Comparison of ENCODE assay signal across 9 mouse cellular contexts in genomic region chr5:123350386-123350785, GRCm38 (mm10). TPM values are rescaled to one million over a fixed set of nuclear protein-coding genes. Genes with fewer than 3 reads are reported as not detected.
A peak's percentile ranks its signal among the peaks of the same experiment; 100 is the strongest.
DNase-seq lines count a peak whose midpoint lies in the region; ATAC-seq and TF ChIP-seq lines count a peak whose summit lies in the region.
"Had no signal": no experiment of that assay in that cellular context is flagged by ENCODE, and none has a peak within 500 bp of the region (broad histone marks: within the 10 kb centered on the region; RNA-seq: fewer than 3 reads in every experiment).

No protein-coding gene starts in this region.

- H3K36me3 ChIP-seq in forebrain, embryonic 15.5 days = peaks cover 5% of the 10 kb centered on the region
- no peaks in the 10 kb centered on the region; the same call in 1 of the 2 replicates for H3K36me3 ChIP-seq in forebrain, embryonic 16.5 days (ENCODE audit: control insufficient read depth, insufficient read depth)

- no peak for TF ChIP-seq POLR2A in lung, adult 2 months (IDR thresholded peaks at IDR 0.05; ENCODE audit: borderline replicate concordance, extremely low read depth, low read depth, low read length)

- H3K4me2 ChIP-seq in forebrain, embryonic 15.5 days (replicated peaks) = no peak overlapping the region
- no peak overlapping the region for H3K4me2 ChIP-seq in forebrain, embryonic 16.5 days (ENCODE audit: low read length)

- H3K4me3 ChIP-seq in forebrain, embryonic 15.5 days = no peak overlapping the region
- no peak overlapping the region for H3K4me3 ChIP-seq in forebrain, embryonic 16.5 days (replicated peaks; ENCODE audit: low read length)
- no peak overlapping the region for H3K4me3 ChIP-seq in lung, adult 2 months (replicated peaks; ENCODE audit: extremely low read depth, low read depth, low read length)
- H3K4me3 ChIP-seq: myocyte had no signal

- no peaks in the 10 kb centered on the region for H3K27me3 ChIP-seq in forebrain, embryonic 15.5 days
- no peaks in the 10 kb centered on the region for H3K27me3 ChIP-seq in forebrain, embryonic 16.5 days (replicated peaks; ENCODE audit: control insufficient read depth, insufficient read depth, low read length)

- ATAC-seq in forebrain, embryonic 15.5 days (replicated peaks) = no peak
- no peak for ATAC-seq in forebrain, embryonic 16.5 days

- H3K4me1 ChIP-seq in forebrain, embryonic 15.5 days = peaks cover 51% of the 10 kb centered on the region
- H3K4me1 ChIP-seq in forebrain, embryonic 16.5 days (replicated peaks; ENCODE audit: control insufficient read depth, insufficient read depth, low read length) = peaks cover 43% of the 10 kb centered on the region
- H3K4me1 ChIP-seq in lung, adult 2 months (ENCODE audit: control insufficient read depth, insufficient read depth, low read length) = no peaks in the 10 kb centered on the region

- no peaks in the 10 kb centered on the region for H3K9me3 ChIP-seq in forebrain, embryonic 15.5 days
- H3K9me3 ChIP-seq in forebrain, embryonic 16.5 days (ENCODE audit: control insufficient read depth, low read length) = no peaks in the 10 kb centered on the region

- H3K27ac ChIP-seq in forebrain, embryonic 15.5 days (replicated peaks) = 0 out of 2 replicates have a peak overlapping the region, but pooled peaks have one; percentile 5
- H3K27ac ChIP-seq in forebrain, embryonic 16.5 days (ENCODE audit: low read length) = no peak overlapping the region

- 64% methylated on average over 10 of the region's 10 CpGs for WGBS in forebrain, embryonic 15.5 days
- 66% methylated on average over 10 of the region's 10 CpGs for WGBS in forebrain, embryonic 16.5 days
- 51% methylated on average over 10 of the region's 10 CpGs for WGBS in lung, adult 2 months

- no peak overlapping the region for H3K9ac ChIP-seq in forebrain, embryonic 15.5 days (replicated peaks)
- no peak overlapping the region for H3K9ac ChIP-seq in forebrain, embryonic 16.5 days (replicated peaks; ENCODE audit: low read depth, low read length)

- no peak for DNase-seq in lung, adult 2 months
- no peak for DNase-seq in lung, adult 18-20 months
- peak; percentile 34 to 65 for DNase-seq in heart, postnatal 14 days
- peak; percentile 29 for DNase-seq in retina, embryonic 14.5 days (ENCODE audit: low spot score)
- no peak for DNase-seq in left cerebral cortex, postnatal 25 days (ENCODE audit: low spot score in 2 of 2)
- no peak for DNase-seq in right cerebral cortex, postnatal 10 days (ENCODE audit: low spot score in 2 of 2)

- intact Hi-C loops in heart, postnatal 14 days (cut with DNase I) = no loop called here
- intact Hi-C loops in left cerebral cortex, postnatal 25 days (cut with DNase I) = no loop called here

- peak; percentile 18; the same call in 1 of the 2 replicates for TF ChIP-seq CTCF in lung, adult 2 months (IDR thresholded peaks at IDR 0.05; ENCODE audit: insufficient read depth, low read length)

RNA-seq across cellular contexts. Expression of gene Bcl7a, which starts 6.8 kb away (rescaled TPM):
- 80.6 and 89.3 TPM in 2 replicates for polyA plus RNA-seq in forebrain, embryonic 15.5 days (2015; fragmentation: Nextera tagmentation; extraction: Ambion mirVana)
- 81.9 and 84.3 TPM in 2 replicates for polyA plus RNA-seq in forebrain, embryonic 16.5 days (2015; fragmentation: Nextera tagmentation; extraction: Ambion mirVana)
- polyA plus RNA-seq in lung, adult 2 months (2012; rRNA removed) = 9.4 and 11.9 TPM in 2 replicates
- 1 to 10 TPM; 9.1 to 9.5 TPM for total RNA-seq in heart, postnatal 14 days (2021)
- 10 to 100 TPM; 67.8 to 70.0 TPM for total RNA-seq in left cerebral cortex, postnatal 25 days (2021)

RNA-seq across cellular contexts. Expression of gene Mlxip, which starts 44.2 kb away (rescaled TPM):
- 16.9 and 17.0 TPM in 2 replicates for polyA plus RNA-seq in forebrain, embryonic 15.5 days (2015; fragmentation: Nextera tagmentation; extraction: Ambion mirVana)
- polyA plus RNA-seq in forebrain, embryonic 16.5 days (2015; fragmentation: Nextera tagmentation; extraction: Ambion mirVana) = 18.0 and 18.1 TPM in 2 replicates
- polyA plus RNA-seq in lung, adult 2 months (2012; rRNA removed) = 61.2 and 75.4 TPM in 2 replicates
- total RNA-seq in heart, postnatal 14 days (2021) = 10 to 100 TPM; 29.0 to 29.9 TPM
- total RNA-seq in left cerebral cortex, postnatal 25 days (2021) = 10 to 100 TPM; 16.3 to 18.0 TPM

Comparison
In these comparisons a context has a peak if more than half of its experiments do, and no peak if none do; other contexts are left out.
1. DNase-seq: peak in heart, postnatal 14 days (2 of 2) and retina, embryonic 14.5 days (single experiment); none in lung, adult 2 months (single experiment), lung, adult 18-20 months (0 of 2), left cerebral cortex, postnatal 25 days (0 of 2) and right cerebral cortex, postnatal 10 days (0 of 2).